Mouse (Mus musculus) small intestine, adult 2 months (tissue): ENCODE data around the gene Dclk3.

Experiments used
- CTCF ChIP-seq: fragments of 200-500 bp; IDR thresholded peaks from 2 replicates; pipeline ENCODE4 v1.5.1; 2012; ENCODE audit warnings: low read depth, mild to moderate bottlenecking, control low read depth, inconsistent platforms, low read length, moderate library complexity, mixed read lengths; ENCODE audit not compliant: insufficient replicate concordance, insufficient read length; ENCODE audit errors: extremely low read depth
- POLR2A ChIP-seq: fragments of 200-500 bp; IDR thresholded peaks from 2 replicates; pipeline ENCODE4 v1.6.1; 2012; ENCODE audit warnings: low read depth, mild to moderate bottlenecking, control low read depth, inconsistent platforms, low read length, moderate library complexity

DNA sequence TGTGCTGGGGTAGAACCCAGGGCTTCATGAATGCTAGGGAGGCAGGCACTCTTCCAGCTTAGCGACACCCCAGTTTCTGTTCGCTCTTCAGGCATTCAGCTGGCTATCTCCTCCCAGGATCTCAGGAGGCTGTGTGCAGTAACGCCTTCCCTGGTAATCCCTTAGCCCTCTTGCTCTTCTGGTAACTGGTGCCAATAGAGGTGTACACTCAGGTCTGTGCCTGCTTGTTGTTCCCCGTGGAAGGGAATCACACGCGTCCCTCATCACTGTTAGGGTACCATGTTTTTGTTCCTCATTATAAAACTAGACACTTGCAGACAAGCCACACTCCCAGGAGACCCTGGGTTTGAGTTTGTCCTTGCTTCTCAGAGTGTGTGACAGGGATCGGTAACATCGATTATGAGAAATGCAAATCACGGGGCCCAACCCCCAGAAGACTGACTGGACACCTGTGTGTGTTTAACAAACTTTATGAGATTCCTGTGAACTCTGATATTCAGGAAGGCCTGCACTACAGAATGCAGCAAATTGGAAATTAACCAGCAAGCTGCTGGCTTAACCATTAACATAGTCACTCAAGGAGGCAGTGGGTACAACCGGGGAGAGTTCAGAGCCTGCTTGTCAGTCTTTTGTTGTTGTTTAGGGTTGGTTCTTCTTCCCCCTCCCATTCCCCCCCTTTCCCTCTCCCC lies 22.7 kb downstream of the Dclk3 start:
- TF ChIP-seq CTCF (no peak), POLR2A (no peak)
